Comparison of ENCODE assay signal across 8 mouse cellular contexts in the genomic region with DNA sequence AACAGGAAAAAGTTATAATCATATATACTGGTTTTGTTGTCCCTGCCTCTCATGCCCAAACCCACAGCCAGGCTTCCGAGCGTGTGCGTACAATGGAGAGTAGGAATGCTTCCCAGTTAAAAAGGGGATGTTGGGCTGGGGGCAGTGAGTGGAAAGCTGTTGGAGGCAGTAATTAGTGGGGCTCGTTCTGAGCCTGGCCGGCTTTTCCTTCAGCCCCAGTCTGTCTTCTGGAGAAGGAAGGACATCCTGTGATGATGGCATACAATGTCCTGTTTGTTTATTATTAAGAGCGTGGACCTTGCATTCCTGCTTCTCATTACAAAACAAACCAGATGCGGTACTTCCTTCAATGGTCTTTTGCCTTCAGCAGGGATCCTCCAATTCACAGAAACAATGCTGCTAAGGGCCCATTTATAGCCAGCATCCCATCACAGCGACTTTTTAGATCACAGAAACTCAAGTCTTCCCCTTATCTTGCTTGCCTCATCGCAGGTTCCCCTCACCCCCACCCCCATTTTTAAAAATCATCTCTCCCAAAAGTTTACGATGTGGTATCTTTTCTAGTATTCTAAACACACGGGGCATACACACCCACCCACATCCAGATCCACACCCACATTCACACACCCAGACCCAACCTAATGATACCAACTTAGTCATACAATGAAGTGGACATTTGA.
DNase-seq lines count a peak whose midpoint lies in the region; ATAC-seq lines count a peak whose summit lies in the region.

No protein-coding gene starts in this region.

- 9% methylated on average over 11 of the region's 11 CpGs for WGBS in kidney, embryonic 15.5 days
- WGBS in forebrain, embryonic 13.5 days, result 10% methylated on average over 11 of the region's 11 CpGs
- WGBS in limb, embryonic 11.5 days, result 8% methylated on average over 11 of the region's 11 CpGs
- WGBS in neural tube, embryonic 14.5 days, result 7% methylated on average over 11 of the region's 11 CpGs

- H3K27ac ChIP-seq in kidney, embryonic 15.5 days, result no peak overlapping the region
- H3K27ac ChIP-seq in forebrain, embryonic 13.5 days, result no peak overlapping the region
- H3K27ac ChIP-seq in limb, embryonic 11.5 days (replicated peaks; ENCODE audit: low read depth, low read length), result no peak overlapping the region
- no peak overlapping the region for H3K27ac ChIP-seq in neural tube, embryonic 14.5 days (ENCODE audit: low read depth, low read length)

- H3K9me3 ChIP-seq in kidney, embryonic 15.5 days (replicated peaks), result no peaks in the 10 kb centered on the region
- no peaks in the 10 kb centered on the region for H3K9me3 ChIP-seq in forebrain, embryonic 13.5 days (replicated peaks)
- no peaks in the 10 kb centered on the region for H3K9me3 ChIP-seq in limb, embryonic 11.5 days (ENCODE audit: control insufficient read depth, low read length)
- H3K9me3 ChIP-seq in neural tube, embryonic 14.5 days (ENCODE audit: control insufficient read depth, low read length), result no peaks in the 10 kb centered on the region

- H3K4me2 ChIP-seq in kidney, embryonic 15.5 days, result peak overlapping the region; percentile 95
- H3K4me2 ChIP-seq in forebrain, embryonic 13.5 days, result peak overlapping the region; percentile 97
- peak overlapping the region; percentile 92 for H3K4me2 ChIP-seq in limb, embryonic 11.5 days (ENCODE audit: low read depth, severe bottlenecking)
- peak overlapping the region; percentile 96 for H3K4me2 ChIP-seq in neural tube, embryonic 14.5 days (ENCODE audit: low read depth, low read length)

- H3K4me1 ChIP-seq in kidney, embryonic 15.5 days, result peaks cover 30% of the 10 kb centered on the region
- peaks cover 31% of the 10 kb centered on the region for H3K4me1 ChIP-seq in forebrain, embryonic 13.5 days
- no peaks in the 10 kb centered on the region for H3K4me1 ChIP-seq in limb, embryonic 11.5 days (ENCODE audit: control insufficient read depth, insufficient read depth, low read length)
- peaks cover 11% of the 10 kb centered on the region for H3K4me1 ChIP-seq in neural tube, embryonic 14.5 days (ENCODE audit: control insufficient read depth, insufficient read depth, low read length)

- no peak overlapping the region for H3K9ac ChIP-seq in kidney, embryonic 15.5 days
- H3K9ac ChIP-seq in forebrain, embryonic 13.5 days, result no peak overlapping the region
- no peak overlapping the region for H3K9ac ChIP-seq in limb, embryonic 11.5 days (ENCODE audit: low read length)
- H3K9ac ChIP-seq in neural tube, embryonic 14.5 days (replicated peaks; ENCODE audit: low read depth, low read length), result no peak overlapping the region

- peak overlapping the region; percentile 56; the same call in 1 of the 2 replicates for H3K4me3 ChIP-seq in kidney, embryonic 15.5 days (replicated peaks)
- peak overlapping the region; percentile 59 for H3K4me3 ChIP-seq in forebrain, embryonic 13.5 days
- H3K4me3 ChIP-seq in limb, embryonic 11.5 days (ENCODE audit: low read depth, low read length), result peak overlapping the region; percentile 56
- peak overlapping the region; percentile 56 for H3K4me3 ChIP-seq in neural tube, embryonic 14.5 days (ENCODE audit: low read depth, low read length)

- no peak for DNase-seq in kidney, postnatal 36 days
- no peak for DNase-seq in limb, embryonic 11.5 days (ENCODE audit: low spot score)
- no peak for DNase-seq in layer of hippocampus, adult 8-10 months (ENCODE audit: low spot score in 2 of 2)
- DNase-seq in adipocyte (ENCODE audit: low spot score), result no peak
- no peak for DNase-seq in spleen, postnatal 4 days (ENCODE audit: low spot score in 2 of 2)

- peaks cover 72% of the 10 kb centered on the region for H3K27me3 ChIP-seq in kidney, embryonic 15.5 days
- peaks cover 63% of the 10 kb centered on the region for H3K27me3 ChIP-seq in forebrain, embryonic 13.5 days
- no peaks in the 10 kb centered on the region; the same call in 1 of the 2 replicates for H3K27me3 ChIP-seq in limb, embryonic 11.5 days (ENCODE audit: control insufficient read depth, insufficient read depth, low read length)
- H3K27me3 ChIP-seq in neural tube, embryonic 14.5 days (ENCODE audit: control insufficient read depth, insufficient read depth, low read length), result peaks cover 13% of the 10 kb centered on the region

- no peaks in the 10 kb centered on the region for H3K36me3 ChIP-seq in kidney, embryonic 15.5 days
- no peaks in the 10 kb centered on the region for H3K36me3 ChIP-seq in forebrain, embryonic 13.5 days (ENCODE audit: poor library complexity, severe bottlenecking)
- no peaks in the 10 kb centered on the region for H3K36me3 ChIP-seq in limb, embryonic 11.5 days (ENCODE audit: control insufficient read depth, insufficient read depth, low read length)
- H3K36me3 ChIP-seq in neural tube, embryonic 14.5 days (ENCODE audit: control insufficient read depth, insufficient read depth, low read length), result no peaks in the 10 kb centered on the region

- no peak for ATAC-seq in kidney, embryonic 15.5 days (replicated peaks; ENCODE audit: low FRiP score)
- no peak for ATAC-seq in forebrain, embryonic 13.5 days
- ATAC-seq in limb, embryonic 11.5 days (ENCODE audit: insufficient number of reproducible peaks, low FRiP score, low TSS enrichment, low read depth), result 0 out of 2 replicates have a peak, but pooled peaks have one; percentile 28
- ATAC-seq in neural tube, embryonic 14.5 days (ENCODE audit: low read depth), result no peak
